Mouse (Mus musculus) gastrocnemius, postnatal 25 days (tissue): ENCODE results near the gene Pla2g2c. TPM values are rescaled to one million over a fixed set of nuclear protein-coding genes. Genes with fewer than 3 reads are reported as not detected.

Experiments
- DNase-seq: peaks from one replicate; pipeline ENCODE4 v3.0.0; 2022
- total RNA-seq, 2 experiments: library from RNA; stranded (reverse); gene quantifications; 1 replicate in 1 of 2; 2 replicates in 1 of 2; pipeline ENCODE4 v1.2.3; 2021

Pla2g2c gene
- total RNA-seq, 2 experiments from 2014 or later: not detected

DNA sequence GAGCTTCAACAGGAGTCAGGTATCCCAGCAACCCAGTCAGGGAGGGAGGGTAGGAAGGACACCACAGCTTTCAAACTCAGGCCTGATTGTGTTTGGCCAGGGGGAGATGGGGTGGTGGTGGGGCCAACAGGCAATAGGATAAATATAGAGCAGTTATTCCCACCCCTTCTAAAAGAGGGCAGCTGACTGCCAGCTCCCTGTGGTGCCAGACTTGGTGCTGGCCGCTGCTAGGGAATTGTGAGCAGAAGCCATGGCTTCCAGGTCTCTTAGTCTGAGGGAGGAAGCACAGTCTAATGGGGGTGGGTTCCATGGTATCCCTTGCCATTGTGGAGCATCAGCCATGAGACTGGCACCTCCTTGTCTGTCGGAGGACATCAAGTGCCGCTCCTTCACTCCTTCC lies 29.0 kb downstream of the Pla2g2c start:
- no peak for DNase-seq

DNA sequence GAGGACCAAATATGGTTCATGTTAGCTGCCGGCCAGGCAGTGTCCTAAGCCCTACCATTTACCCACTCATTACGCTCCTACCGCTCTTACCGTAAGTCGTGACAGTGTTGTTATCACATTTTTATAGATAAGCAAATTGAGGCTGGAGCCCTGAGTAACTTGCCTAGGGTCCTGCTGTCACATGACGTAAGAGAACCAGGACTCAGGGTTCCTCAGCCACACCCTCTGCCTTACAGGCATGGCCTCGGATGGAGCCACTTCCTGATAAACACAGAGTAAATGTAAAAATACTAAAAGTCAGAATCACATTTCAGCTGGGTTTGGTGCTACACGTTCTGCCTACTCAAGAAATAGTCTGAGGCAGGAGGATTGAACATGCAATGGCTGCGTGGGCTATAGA lies 29.8 kb downstream of the Pla2g2c start:
- DNase-seq: no peak

DNA sequence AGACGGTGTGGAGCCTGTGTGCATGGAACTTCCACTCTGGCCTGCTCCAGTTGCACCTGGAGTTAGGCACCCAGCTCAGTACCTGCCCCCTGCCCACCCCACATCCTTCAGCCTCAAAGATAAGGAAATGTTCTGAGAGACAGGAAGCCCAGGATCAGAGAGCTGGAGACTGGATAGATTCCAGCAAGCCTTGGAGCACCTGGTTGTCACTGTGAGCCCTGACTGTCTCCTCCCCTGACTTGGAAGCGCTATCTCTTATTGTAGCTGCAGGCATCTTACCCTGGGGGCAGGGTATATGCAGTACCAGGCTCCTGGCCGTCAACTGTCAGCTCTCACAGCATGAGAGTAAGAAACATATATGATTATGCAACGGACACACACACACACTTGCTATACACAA lies 30.8 kb downstream of the Pla2g2c start:
- DNase-seq: no peak

DNA sequence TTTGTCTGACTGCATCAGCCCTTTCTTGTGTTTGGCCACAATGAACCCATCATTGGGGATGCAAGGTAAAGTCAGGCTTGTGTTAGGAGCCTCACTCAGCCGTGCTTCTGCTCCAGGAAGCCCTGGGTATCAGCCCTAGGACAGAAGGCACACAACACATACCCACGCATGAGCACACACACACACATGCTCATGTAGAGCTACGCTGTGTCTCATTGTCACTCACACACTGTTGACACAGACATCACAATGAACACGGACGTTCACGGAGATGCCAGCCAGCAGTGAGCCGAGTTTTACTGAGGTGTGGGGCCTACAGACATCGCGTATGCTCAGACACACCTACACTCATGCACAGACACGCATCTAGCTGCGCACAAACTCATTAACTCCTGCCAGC lies 31.4 kb downstream of the Pla2g2c start:
- no peak for DNase-seq

DNA sequence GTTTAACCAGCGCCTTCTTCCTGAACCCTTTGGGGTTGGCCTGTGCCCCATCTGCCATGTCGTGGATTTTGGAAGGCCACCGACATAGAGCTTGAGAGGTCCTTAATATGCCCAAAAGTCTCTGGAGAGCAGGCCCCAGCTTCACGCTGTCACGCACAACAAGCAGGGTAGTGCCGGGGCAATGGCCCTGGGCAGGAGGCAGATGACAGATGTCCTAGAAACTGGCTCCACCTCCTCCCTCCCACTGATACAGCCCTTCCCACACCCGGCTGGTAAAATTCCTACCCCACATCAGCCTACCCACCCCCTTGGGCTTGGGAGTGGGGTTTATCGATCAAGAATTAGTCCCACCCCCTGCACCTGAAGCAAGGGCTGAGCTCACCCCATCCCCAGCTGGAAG lies 32.8 kb downstream of the Pla2g2c start, which contains the start of gene Pla2g2f:
Pla2g2f (minus strand) TSS at position 211 of the 400 bp plus-strand sequence.
- no peak for DNase-seq

DNA sequence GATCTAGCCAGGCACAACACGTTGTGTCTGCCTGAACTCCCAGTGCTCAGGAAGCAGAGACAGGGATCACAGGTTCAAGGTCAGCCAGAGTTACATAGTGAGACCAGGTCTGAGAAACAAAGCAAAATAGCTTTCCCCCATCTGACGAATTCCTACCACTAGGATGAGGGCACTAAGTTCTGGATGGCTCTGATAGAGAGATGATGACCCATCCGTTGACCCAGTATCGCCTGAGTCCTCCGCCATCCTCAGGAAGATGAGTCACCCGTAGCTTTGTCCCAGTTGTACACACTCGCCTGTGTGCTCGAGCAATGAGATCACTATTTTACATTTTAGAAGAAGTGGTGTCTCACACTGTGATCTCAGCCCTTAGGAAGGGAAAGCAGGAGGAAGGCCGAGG lies 37.7 kb downstream of the Pla2g2c start:
- no peak for DNase-seq

DNA sequence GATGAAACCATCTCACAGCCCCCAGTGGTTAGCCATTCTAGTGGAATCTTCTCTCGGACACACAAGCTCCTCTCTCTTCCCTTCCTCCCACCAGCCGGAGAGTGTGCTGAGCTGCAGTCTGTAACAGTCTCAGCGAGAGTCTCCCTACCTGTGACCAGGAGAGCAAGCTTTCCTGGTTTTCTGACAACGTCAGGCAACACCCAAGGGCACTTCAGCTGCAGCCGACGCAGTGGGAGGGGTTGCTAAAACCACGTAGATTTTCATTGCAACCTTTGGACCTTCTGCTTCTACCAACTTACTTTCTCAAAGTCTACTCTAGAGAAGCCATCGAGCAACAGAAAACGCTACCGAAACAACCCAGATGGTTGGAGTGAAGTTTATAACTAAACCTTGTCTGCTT lies 47.4 kb downstream of the Pla2g2c start:
- DNase-seq: no peak

DNA sequence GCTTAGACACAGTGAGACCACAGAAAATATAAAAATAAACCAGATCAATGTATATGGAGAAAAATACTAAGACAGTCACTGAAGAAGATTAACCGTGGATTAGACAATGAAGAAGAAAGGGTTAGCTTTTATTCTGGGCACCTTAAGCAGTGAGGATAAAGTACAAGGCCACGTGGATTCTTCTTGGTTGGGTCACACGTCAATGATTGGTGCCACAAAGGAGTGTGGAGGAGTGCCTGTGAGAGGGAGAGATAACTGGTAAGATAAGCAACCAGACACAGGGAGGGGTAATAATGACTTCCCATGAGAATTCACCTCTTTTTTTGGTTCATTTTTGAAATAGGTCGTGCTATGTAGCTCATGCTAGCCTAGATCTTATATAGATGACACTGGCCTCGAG lies 47.8 kb downstream of the Pla2g2c start:
- DNase-seq: no peak

DNA sequence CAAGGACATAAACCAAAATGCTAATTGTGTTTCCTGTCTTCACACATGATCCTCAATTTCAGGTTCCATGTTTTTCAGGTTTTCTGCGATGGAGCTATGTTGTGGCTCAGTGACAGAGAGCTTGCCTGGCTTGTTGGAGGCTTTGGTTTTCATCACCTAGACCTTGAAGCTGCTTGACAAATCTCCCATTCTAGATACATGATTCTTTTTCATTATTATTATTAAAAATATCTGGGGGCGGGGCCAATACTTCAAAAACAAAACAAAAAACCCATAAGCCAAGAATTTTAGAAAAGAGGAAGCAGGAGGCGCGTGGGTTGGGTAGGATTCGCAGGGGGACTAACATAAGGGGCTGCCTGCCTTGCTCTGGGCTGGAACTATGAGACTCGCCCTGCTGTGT lies 50.8 kb downstream of the Pla2g2c start, which contains the start of gene Pla2g2d:
Pla2g2d (plus strand) TSS at position 301 of the 400 bp plus-strand sequence.
- no peak for DNase-seq

DNA sequence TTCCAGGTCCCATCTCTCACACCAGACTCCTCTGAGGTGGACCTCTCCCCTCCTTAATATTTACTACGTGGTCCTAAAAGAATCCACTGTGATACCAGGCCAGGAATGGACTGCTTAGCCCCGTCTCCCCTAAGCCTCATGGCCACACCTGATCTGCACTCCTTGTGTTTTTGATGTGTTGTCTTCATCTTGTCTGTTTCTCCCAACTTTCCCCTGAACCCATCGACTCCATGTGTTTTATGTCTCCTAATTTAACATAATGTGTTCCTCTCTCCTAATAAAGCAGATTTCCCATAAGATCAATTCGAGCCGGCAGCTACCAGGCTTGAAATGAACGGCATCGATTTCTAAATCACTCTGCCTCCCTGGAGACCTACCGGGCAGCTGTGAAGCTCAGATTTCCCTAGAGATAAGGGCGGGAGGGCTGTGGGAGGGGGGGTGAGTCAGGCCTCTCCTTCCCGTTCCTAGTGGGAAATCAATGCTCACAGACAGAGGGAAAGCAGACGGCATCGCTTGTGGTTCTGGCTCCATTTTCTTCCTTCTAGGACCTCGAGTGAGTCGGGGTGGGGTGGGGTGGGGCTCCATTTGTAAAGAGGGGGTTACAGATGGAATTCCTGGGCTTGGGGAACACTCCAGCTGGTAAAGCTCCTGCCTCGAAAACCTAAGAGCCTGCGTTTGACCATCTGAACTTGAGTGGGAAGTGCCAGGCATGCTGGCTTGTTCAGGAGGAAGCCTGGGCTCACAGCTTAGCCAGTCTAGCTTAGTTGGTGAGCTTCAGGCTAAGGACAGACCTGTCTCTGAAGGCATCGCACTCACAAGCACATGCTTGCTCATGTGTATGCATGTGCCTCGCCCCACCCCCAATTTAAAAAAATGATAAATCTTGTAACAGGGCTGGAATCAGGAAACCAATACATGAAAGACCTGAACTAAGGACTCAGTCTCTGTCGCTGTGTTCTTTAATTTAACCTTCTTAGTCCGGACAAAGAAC lies 53.1 kb downstream of the Pla2g2c start:
- DNase-seq: no peak

DNA sequence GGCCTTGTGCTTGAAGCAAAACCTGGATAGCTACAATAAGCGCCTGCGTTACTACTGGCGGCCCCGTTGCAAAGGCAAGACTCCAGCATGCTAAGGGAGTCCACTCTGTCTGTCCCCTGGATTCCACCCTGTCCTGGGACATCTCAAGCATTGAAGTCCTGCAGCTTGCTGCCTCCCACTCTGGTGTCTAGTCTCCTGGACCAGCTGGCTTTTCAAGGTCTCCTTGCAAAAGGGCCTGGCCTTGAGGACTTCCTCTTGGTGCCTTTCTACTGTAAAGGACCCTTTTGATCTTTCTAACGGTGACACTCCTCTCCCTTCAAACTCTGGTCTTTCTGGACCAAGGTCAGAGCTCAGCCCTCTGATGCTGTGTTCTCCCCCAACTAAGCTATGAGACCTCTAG lies 55.7 kb downstream of the Pla2g2c start:
- DNase-seq: no peak

DNA sequence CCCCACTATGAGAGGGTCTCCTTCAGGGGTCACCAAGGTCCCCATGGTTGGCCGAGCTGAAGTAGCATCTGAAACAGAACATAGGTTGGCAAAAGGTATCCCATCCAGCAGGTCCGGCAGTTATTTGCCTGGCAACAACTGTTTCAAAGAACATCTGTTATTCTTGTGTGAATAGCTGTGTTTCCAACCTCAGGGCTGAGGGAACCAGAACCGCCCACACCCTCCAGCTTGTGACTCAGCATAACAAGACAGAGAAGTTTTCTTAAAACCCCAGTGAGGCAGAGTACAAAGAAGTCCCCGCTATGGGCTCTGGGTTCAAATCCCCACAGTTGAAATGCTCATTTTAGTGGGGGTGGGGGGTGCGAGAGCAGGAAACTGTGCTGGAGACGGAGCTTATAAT lies 57.5 kb downstream of the Pla2g2c start:
- DNase-seq: peak; percentile 48

DNA sequence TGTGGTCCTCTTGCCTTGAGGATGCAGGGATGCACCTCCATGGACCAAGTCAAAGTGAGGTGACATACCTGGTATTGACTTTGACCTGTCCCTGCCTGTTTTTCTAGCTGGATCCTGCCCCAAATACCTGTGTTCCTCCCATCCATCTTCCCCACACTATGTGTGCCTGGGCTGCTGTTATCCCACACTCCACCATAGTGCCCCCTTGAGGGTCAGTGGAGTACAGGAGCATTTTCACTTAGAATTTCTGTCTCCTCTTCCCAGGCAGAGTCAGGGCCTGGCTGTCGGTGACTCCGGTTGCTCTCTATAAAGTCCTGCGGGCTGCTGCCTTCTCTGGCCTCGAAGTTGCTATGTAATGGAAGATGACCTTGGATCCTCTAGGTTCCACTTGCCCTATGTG lies 61.1 kb downstream of the Pla2g2c start:
- DNase-seq: no peak

DNA sequence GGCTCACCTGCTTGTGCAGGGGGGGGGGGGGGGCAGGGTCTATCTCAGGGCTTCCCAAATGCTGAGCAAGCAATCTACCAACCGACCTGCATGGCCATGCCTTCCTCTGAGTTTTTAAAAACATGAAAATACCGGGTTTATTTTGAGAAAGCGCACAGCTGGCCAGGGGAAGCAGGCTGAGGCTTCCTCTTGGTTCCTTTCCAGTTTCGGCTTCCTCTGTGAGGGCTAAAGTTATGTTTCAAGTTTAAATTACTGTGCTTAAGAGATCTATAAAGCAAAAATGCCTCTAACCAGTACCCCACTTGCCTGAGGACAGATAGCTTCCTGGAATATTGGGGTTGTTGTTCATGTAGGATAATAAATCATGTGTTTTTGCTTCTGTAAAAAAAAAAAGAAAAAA lies 61.5 kb downstream of the Pla2g2c start:
- no peak for DNase-seq

DNA sequence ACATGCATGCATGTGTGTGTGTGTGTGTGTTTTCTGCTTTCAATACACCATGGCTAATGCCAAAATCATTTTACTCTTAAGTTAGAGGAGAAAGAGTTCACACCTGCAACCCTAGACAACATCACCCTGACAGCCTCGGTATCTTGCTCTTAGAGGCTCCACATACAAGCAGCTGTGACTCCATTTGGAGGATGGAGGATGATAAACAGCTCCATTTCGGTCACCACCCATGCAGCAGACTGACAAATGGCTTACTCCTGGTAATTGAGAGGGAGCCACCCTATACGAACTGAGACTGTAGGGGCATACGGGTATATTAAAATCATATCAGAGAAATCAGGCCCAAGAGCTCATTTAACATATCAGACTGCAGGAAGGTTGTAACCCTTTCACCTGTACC lies 63.8 kb downstream of the Pla2g2c start:
- DNase-seq: no peak

DNA sequence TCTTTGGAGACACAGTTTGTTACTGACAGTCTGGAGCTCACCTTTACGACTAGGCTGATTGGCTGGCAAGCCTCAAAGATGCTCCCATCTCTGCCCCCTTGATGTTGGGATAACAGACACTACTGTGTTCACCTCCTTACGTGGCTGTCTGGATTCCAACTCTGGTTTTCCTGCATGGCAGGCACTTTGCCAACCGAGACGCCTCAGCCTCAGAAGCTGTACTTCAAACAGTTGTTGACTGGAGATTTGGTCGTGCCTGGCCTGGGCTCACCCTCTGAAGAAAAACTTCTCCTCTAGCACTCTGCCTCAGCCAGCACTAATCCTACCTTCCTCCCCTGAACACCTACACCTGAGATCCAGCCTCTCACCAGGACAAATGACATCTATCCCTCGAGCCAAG lies 66.9 kb downstream of the Pla2g2c start:
- no peak for DNase-seq

DNA sequence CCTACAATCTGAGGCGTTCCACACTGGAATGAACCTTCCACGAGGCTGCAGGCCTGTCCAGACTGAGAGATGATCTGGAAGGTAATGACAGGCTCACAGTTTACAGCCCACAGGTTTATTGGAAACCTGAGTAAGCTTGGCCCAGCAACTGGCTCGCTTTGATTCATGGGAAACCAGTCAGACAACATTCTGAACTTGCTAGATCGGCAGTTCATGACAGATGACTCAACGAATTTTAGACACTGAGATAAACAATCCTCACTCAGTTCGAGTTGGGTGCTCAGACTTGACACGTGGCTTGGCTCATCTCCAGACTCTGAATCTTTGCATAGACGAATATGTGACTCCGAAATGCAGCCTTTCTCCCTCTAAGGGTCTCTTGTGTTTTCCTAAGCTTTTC lies 68.0 kb downstream of the Pla2g2c start:
- DNase-seq: peak; percentile 38

DNA sequence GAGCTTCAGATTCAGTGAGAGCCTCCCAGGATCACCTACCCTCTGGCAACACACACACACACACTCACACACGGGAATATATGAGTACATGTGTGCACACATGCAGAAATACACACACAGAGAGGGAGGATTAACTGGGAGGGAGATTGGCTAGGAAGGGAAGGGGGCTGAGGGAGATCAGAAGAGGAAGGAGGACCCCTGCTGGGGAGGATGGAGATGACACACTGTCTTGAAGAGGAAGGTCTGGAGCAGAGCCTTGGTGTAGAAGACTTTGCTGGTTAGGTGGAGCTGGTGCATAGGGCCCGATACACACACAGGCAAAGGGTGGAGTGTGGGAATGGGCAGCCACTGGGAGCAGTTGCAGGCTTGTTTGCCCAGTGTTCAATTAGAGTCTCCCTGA lies 68.7 kb downstream of the Pla2g2c start:
- DNase-seq: no peak

DNA sequence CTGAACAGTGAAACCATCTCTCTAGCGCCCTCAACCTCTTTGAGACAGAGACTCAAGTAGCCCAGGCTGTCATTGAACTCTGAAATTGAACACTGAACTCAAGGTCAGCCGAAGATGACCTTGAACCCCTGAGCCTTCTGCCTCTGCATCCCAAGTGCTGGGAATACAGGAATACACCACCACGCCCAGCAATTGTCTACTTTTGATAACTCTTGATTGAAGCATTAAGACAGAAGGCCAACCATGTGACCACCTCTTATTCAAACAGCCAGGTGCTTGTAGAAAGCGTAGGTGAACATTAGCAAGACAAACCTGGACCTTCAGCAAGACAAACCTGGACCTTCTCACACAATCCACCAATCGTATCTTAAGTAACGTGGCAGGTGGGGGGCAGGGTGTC lies 69.8 kb downstream of the Pla2g2c start:
- DNase-seq: no peak

Other genes with a start within 250 kb of the Pla2g2c start
- not detected for gene Vwa5b1, start 88.9 kb upstream of the Pla2g2c start, total RNA-seq
- under 1 TPM in 1 of 2 experiments, not detected in 1; 0.08 TPM for gene Ubxn10, start 12.4 kb downstream of the Pla2g2c start, total RNA-seq
- not detected for gene Pla2g2f, start 32.8 kb downstream of the Pla2g2c start, total RNA-seq
- under 1 TPM in 1 of 2 experiments, not detected in 1; 0.29 TPM for gene Pla2g2d, start 50.9 kb downstream of the Pla2g2c start, total RNA-seq
- gene Pla2g5, start 138.7 kb downstream of the Pla2g2c start, total RNA-seq: under 1 TPM; 0.75 to 0.79 TPM
- not detected for gene Gm13030, start 149.2 kb downstream of the Pla2g2c start, total RNA-seq
- under 1 TPM in 1 of 2 experiments, not detected in 1; 0.32 TPM for gene Pla2g2e, start 153.2 kb downstream of the Pla2g2c start, total RNA-seq
- gene Otud3, start 189.2 kb downstream of the Pla2g2c start, total RNA-seq: 10 to 100 TPM; 11.4 to 13.8 TPM
- gene Rnf186, start 242.3 kb downstream of the Pla2g2c start, total RNA-seq: not detected
- gene Tmco4, start 248.1 kb downstream of the Pla2g2c start, total RNA-seq: 1 to 10 TPM; 4.7 TPM